Mouse (Mus musculus): ENCODE measurements around the gene Dbndd2. TPM values are rescaled to one million over a fixed set of nuclear protein-coding genes. Genes with fewer than 3 reads are reported as not detected.

The Dbndd2 gene
- polyA plus RNA-seq, 1 experiment = 29.5 TPM

- DNase-seq (ENCODE audit: low read depth) = no peak
These were observed 14.6 kb downstream of the Dbndd2 start for GRCm38 (mm10) chr2:164500511-164500910.

GRCm38 (mm10) chr2:164504919-164505318, 19.0 kb downstream of the Dbndd2 start:
- DNase-seq (ENCODE audit: low read depth) = no peak

- DNase-seq (ENCODE audit: low read depth) = no peak
These were observed 19.9 kb downstream of the Dbndd2 start for GRCm38 (mm10) chr2:164505619-164506347.

GRCm38 (mm10) chr2:164507811-164508210, 21.9 kb downstream of the Dbndd2 start:
- DNase-seq (ENCODE audit: low read depth) = no peak

GRCm38 (mm10) chr2:164510621-164511190, 24.8 kb downstream of the Dbndd2 start:
- DNase-seq (ENCODE audit: low read depth) = no peak

GRCm38 (mm10) chr2:164512121-164512909, 26.4 kb downstream of the Dbndd2 start:
- DNase-seq (ENCODE audit: low read depth) = no peak

GRCm38 (mm10) chr2:164513389-164513788, 27.5 kb downstream of the Dbndd2 start:
- DNase-seq (ENCODE audit: low read depth) = no peak

- no peak for DNase-seq (ENCODE audit: low read depth)
These were observed 29.0 kb downstream of the Dbndd2 start for GRCm38 (mm10) chr2:164514916-164515315.

- no peak for DNase-seq (ENCODE audit: low read depth)
These were observed 30.0 kb downstream of the Dbndd2 start for GRCm38 (mm10) chr2:164515897-164516296.

GRCm38 (mm10) chr2:164516592-164516991, 30.7 kb downstream of the Dbndd2 start:
- no peak for DNase-seq (ENCODE audit: low read depth)

GRCm38 (mm10) chr2:164517485-164518221, 31.7 kb downstream of the Dbndd2 start:
- DNase-seq (ENCODE audit: low read depth) = no peak

- DNase-seq (ENCODE audit: low read depth) = no peak
These were observed 32.6 kb downstream of the Dbndd2 start for GRCm38 (mm10) chr2:164518266-164519170.

GRCm38 (mm10) chr2:164519171-164519526, 33.2 kb downstream of the Dbndd2 start:
- no peak for DNase-seq (ENCODE audit: low read depth)

GRCm38 (mm10) chr2:164520782-164521181, 34.9 kb downstream of the Dbndd2 start:
- no peak for DNase-seq (ENCODE audit: low read depth)

GRCm38 (mm10) chr2:164521841-164522240, 35.9 kb downstream of the Dbndd2 start:
- no peak for DNase-seq (ENCODE audit: low read depth)

- no peak for DNase-seq (ENCODE audit: low read depth)
These were observed 36.4 kb downstream of the Dbndd2 start for GRCm38 (mm10) chr2:164522280-164522679.

- no peak for DNase-seq (ENCODE audit: low read depth)
These were observed 37.4 kb downstream of the Dbndd2 start for GRCm38 (mm10) chr2:164523301-164523773.

- no peak for DNase-seq (ENCODE audit: low read depth)
These were observed 42.7 kb downstream of the Dbndd2 start for GRCm38 (mm10) chr2:164528557-164528956.

- DNase-seq (ENCODE audit: low read depth) = no peak
These were observed 45.3 kb downstream of the Dbndd2 start for GRCm38 (mm10) chr2:164531169-164531568.

- no peak for DNase-seq (ENCODE audit: low read depth)
These were observed 48.4 kb downstream of the Dbndd2 start for GRCm38 (mm10) chr2:164534315-164534714.

GRCm38 (mm10) chr2:164537003-164537402, 51.1 kb downstream of the Dbndd2 start:
- DNase-seq (ENCODE audit: low read depth) = no peak

Measured in gonadal fat pad, adult 2 months (tissue).